Mouse (Mus musculus): ENCODE results near the gene Gm21173. TPM values are rescaled to one million over a fixed set of nuclear protein-coding genes. Genes with fewer than 3 reads are reported as not detected.
"Not testable (repeated sequence)": the region's sequence is repeated elsewhere in the genome, so short reads cannot be mapped to it uniquely, and the experiment has no call there.

Gm21173 gene
- polyA plus RNA-seq (2014; fragmentation: Nextera tagmentation; extraction: Ambion mirVana) = not detected in 2 replicates

- not testable (repeated sequence) for H3K4me2 ChIP-seq (ENCODE audit: low read length); ATAC-seq (ENCODE audit: insufficient number of reproducible peaks, insufficient read depth, low FRiP score, low read depth); H3K9ac ChIP-seq (ENCODE audit: low read length); H3K36me3 ChIP-seq (ENCODE audit: control insufficient read depth, insufficient read depth, low read length); H3K4me1 ChIP-seq (ENCODE audit: control insufficient read depth in 2 of 2, insufficient read depth in 2 of 2, low read length in 2 of 2); H3K27me3 ChIP-seq (ENCODE audit: control insufficient read depth, insufficient read depth, low read length); H3K27ac ChIP-seq (replicated peaks in 1 of 2; ENCODE audit: control insufficient read depth in 1 of 2, insufficient read depth in 1 of 2, low read depth in 2 of 2, low read length in 2 of 2); H3K4me3 ChIP-seq (ENCODE audit: control insufficient read depth in 1 of 2, insufficient read depth in 1 of 2, low read depth in 1 of 2, low read length in 2 of 2); H3K9me3 ChIP-seq (ENCODE audit: control insufficient read depth, low read length)
- no CpG with 5 or more reads among the region's 5 CpGs for WGBS
Measured at GRCm38 (mm10) chrY:76761300-76761699, at the start of gene Gm21173. TSS of gene Gm21173 (plus strand) at chrY:76761600.

Data from heart, embryonic 14.5 days (tissue).